In the genomic region with DNA sequence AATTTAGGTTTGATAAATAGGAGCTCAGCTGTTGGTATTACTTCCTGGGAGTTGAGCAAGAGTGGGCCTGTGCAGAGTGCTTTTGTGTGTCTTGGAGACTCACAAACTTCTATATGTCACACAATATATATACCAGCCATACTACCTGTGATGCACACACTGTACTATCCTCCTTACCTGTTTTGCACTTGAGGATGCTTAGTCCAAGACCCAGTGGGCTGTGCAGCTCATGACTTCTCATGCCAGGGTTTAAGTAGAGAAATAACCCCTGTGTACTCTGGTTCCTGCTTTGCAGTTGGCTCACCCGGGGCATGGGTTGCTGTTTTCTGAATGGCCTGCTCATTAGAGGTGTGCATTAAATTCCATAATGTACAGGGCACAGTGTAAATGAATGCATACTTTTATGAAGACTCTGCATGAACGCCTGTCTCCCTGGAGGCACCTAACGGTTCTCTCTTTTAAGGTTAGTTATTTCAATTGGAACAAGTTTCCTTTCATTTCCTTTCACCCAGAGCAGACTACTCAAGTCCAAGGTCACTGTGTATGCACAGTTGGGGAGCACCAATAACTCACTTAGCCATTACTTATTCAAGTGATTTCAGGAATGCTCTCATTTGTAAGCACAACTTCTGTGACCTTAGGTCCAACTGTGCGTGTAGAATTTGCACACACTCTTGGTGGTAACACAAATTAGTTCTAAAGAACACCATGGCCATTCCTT, we compare ENCODE assay signal across 21 mouse cellular contexts.
DNase-seq lines count a peak whose midpoint lies in the region; ATAC-seq lines count a peak whose summit lies in the region.
"Had no signal": no experiment of that assay in that cellular context is flagged by ENCODE, and none has a peak within 500 bp of the region (broad histone marks: within the 10 kb centered on the region; RNA-seq: fewer than 3 reads in every experiment).

No protein-coding gene starts in this region.

- 67% methylated on average over 4 of the region's 4 CpGs for WGBS in heart, embryonic 13.5 days
- WGBS in kidney, embryonic 16.5 days, result 57% methylated on average over 4 of the region's 4 CpGs
- WGBS in midbrain, embryonic 11.5 days, result 78% methylated on average over 4 of the region's 4 CpGs
- 61% methylated on average over 4 of the region's 4 CpGs for WGBS in midbrain, embryonic 16.5 days

- H3K9me3 ChIP-seq in heart, embryonic 13.5 days, result no peaks in the 10 kb centered on the region
- H3K9me3 ChIP-seq in kidney, embryonic 16.5 days (ENCODE audit: low read length), result no peaks in the 10 kb centered on the region
- H3K9me3 ChIP-seq in midbrain, embryonic 11.5 days (ENCODE audit: control insufficient read depth, low read length), result no peaks in the 10 kb centered on the region
- no peaks in the 10 kb centered on the region for H3K9me3 ChIP-seq in midbrain, embryonic 16.5 days (replicated peaks; ENCODE audit: control insufficient read depth, low read length, poor library complexity, severe bottlenecking)
- H3K9me3 ChIP-seq: forebrain, embryonic 13.5 days; heart, embryonic 10.5 days; hindbrain, embryonic 12.5 days had no signal

- peaks cover 26% of the 10 kb centered on the region for H3K4me1 ChIP-seq in heart, embryonic 13.5 days
- peaks cover 3% of the 10 kb centered on the region; the same call in 1 of the 2 replicates for H3K4me1 ChIP-seq in kidney, embryonic 16.5 days (ENCODE audit: insufficient read depth, low read length)
- no peaks in the 10 kb centered on the region for H3K4me1 ChIP-seq in midbrain, embryonic 11.5 days (ENCODE audit: control insufficient read depth, insufficient read depth, low read length)
- no peaks in the 10 kb centered on the region for H3K4me1 ChIP-seq in midbrain, embryonic 16.5 days (ENCODE audit: control insufficient read depth, insufficient read depth, low read length)
- H3K4me1 ChIP-seq: forebrain, embryonic 13.5 days; hindbrain, embryonic 12.5 days had no signal

- H3K27ac ChIP-seq in heart, embryonic 13.5 days (replicated peaks), result 0 out of 2 replicates have a peak overlapping the region, but pooled peaks have one; percentile 1
- no peak overlapping the region for H3K27ac ChIP-seq in kidney, embryonic 16.5 days (ENCODE audit: low read length)
- H3K27ac ChIP-seq in midbrain, embryonic 11.5 days (ENCODE audit: low read depth, low read length), result no peak overlapping the region
- no peak overlapping the region for H3K27ac ChIP-seq in midbrain, embryonic 16.5 days (ENCODE audit: low read length)
- H3K27ac ChIP-seq: forebrain, embryonic 13.5 days; heart, embryonic 10.5 days; hindbrain, embryonic 12.5 days had no signal

- no peak for ATAC-seq in heart, embryonic 13.5 days (ENCODE audit: extremely low read depth, insufficient number of reproducible peaks, low FRiP score, low TSS enrichment)
- ATAC-seq in kidney, embryonic 16.5 days (ENCODE audit: low FRiP score, low TSS enrichment), result peak; percentile 43; the same call in 1 of the 2 replicates
- ATAC-seq in midbrain, embryonic 11.5 days (ENCODE audit: low FRiP score), result no peak
- no peak for ATAC-seq in midbrain, embryonic 16.5 days
- ATAC-seq: activated CD4-positive, CD25-positive, alpha-beta regulatory T cell, adult 4 months; forebrain, embryonic 13.5 days; forebrain, postnatal 0 days; hindbrain, embryonic 16.5 days; inflammation-experienced regulatory T-cells, adult 6 months had no signal

- H3K4me2 ChIP-seq in heart, embryonic 13.5 days, result no peak overlapping the region
- H3K4me2 ChIP-seq in kidney, embryonic 16.5 days (replicated peaks; ENCODE audit: low read depth, low read length), result no peak overlapping the region
- no peak overlapping the region for H3K4me2 ChIP-seq in midbrain, embryonic 11.5 days
- no peak overlapping the region for H3K4me2 ChIP-seq in midbrain, embryonic 16.5 days (ENCODE audit: low read length)
- H3K4me2 ChIP-seq: forebrain, embryonic 13.5 days; hindbrain, embryonic 12.5 days had no signal

- no peak for DNase-seq in heart, adult 8-10 months (ENCODE audit: low spot score)
- no peak for DNase-seq in kidney, postnatal 4 days
- peak; percentile 60 for DNase-seq in midbrain, embryonic 11.5 days (ENCODE audit: low spot score, missing footprints)
- no peak for DNase-seq in left cerebral cortex, adult 8-10 months (ENCODE audit: low spot score in 2 of 2)
- DNase-seq: adrenal gland, postnatal 14 days; cerebellum, adult 11-12 months; cerebellum, adult 9-10 months; cerebellum, postnatal 25 days; gastrocnemius, adult 2 months; gastrocnemius, postnatal 25 days; heart, postnatal 4 days had no signal

- H3K9ac ChIP-seq in heart, embryonic 13.5 days, result no peak overlapping the region
- H3K9ac ChIP-seq in kidney, embryonic 16.5 days (replicated peaks; ENCODE audit: low read length), result no peak overlapping the region
- H3K9ac ChIP-seq in midbrain, embryonic 11.5 days (ENCODE audit: low read length), result no peak overlapping the region
- H3K9ac ChIP-seq in midbrain, embryonic 16.5 days (ENCODE audit: low read depth, low read length), result no peak overlapping the region
- H3K9ac ChIP-seq: forebrain, embryonic 13.5 days; forebrain, postnatal 0 days; hindbrain, embryonic 12.5 days had no signal

- H3K4me3 ChIP-seq in heart, embryonic 13.5 days, result no peak overlapping the region
- H3K4me3 ChIP-seq in kidney, embryonic 16.5 days (ENCODE audit: low read length), result no peak overlapping the region
- H3K4me3 ChIP-seq in midbrain, embryonic 11.5 days (ENCODE audit: low read depth, low read length), result no peak overlapping the region
- H3K4me3 ChIP-seq in midbrain, embryonic 16.5 days (ENCODE audit: low read depth, low read length), result no peak overlapping the region
- H3K4me3 ChIP-seq: forebrain, embryonic 13.5 days; gastrocnemius, adult 2 months; heart, embryonic 10.5 days; hindbrain, embryonic 12.5 days had no signal

- H3K36me3 ChIP-seq in heart, embryonic 13.5 days, result no peaks in the 10 kb centered on the region
- no peaks in the 10 kb centered on the region for H3K36me3 ChIP-seq in kidney, embryonic 16.5 days (ENCODE audit: insufficient read depth, low read length)
- no peaks in the 10 kb centered on the region for H3K36me3 ChIP-seq in midbrain, embryonic 11.5 days (ENCODE audit: control insufficient read depth, insufficient read depth, low read length)
- H3K36me3 ChIP-seq in midbrain, embryonic 16.5 days (ENCODE audit: control insufficient read depth, insufficient read depth, low read length), result no peaks in the 10 kb centered on the region
- H3K36me3 ChIP-seq: heart, embryonic 10.5 days; hindbrain, embryonic 12.5 days had no signal

- no peaks in the 10 kb centered on the region for H3K27me3 ChIP-seq in heart, embryonic 13.5 days (replicated peaks)
- no peaks in the 10 kb centered on the region for H3K27me3 ChIP-seq in kidney, embryonic 16.5 days (ENCODE audit: insufficient read depth, low read length)
- no peaks in the 10 kb centered on the region for H3K27me3 ChIP-seq in midbrain, embryonic 11.5 days (ENCODE audit: control insufficient read depth, insufficient read depth, low read length)
- H3K27me3 ChIP-seq in midbrain, embryonic 16.5 days (ENCODE audit: control insufficient read depth, insufficient read depth, low read depth, low read length), result no peaks in the 10 kb centered on the region
- H3K27me3 ChIP-seq: forebrain, embryonic 13.5 days; hindbrain, embryonic 12.5 days had no signal
